Mouse (Mus musculus): ENCODE data around the gene Jkamp.
A peak's percentile ranks its signal among the peaks of the same experiment; 100 is the strongest.

The Jkamp gene

GRCm38 (mm10) chr12:72086166-72086825, 907 bp downstream of the Jkamp start:
- no peak for DNase-seq (ENCODE audit: low spot score)

GRCm38 (mm10) chr12:72089802-72090201, 4.4 kb downstream of the Jkamp start:
- DNase-seq (ENCODE audit: low spot score) = no peak

DNA sequence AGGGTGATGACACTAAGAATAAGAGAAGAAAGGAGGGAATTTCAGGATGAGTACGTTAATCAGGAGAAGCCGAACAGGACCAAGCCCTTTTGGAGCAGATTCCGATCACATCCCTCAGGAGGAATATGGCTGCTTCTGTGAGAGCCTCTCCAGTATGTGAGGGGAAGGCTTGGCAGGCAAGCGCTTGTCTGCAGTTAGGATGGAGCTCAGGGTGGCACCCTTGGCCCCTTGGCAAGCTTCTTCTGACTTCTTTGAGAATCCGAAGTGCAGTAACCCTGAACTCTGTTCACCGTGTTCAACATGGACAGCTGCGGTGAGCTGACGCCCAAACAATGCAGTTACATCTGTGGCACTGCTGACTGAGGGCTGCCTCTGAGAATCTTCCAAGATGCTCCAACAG, 11.6 kb downstream of the Jkamp start:
- no peak for DNase-seq (ENCODE audit: low spot score)

GRCm38 (mm10) chr12:72102776-72103175, 17.4 kb downstream of the Jkamp start:
- DNase-seq (ENCODE audit: low spot score) = no peak

DNA sequence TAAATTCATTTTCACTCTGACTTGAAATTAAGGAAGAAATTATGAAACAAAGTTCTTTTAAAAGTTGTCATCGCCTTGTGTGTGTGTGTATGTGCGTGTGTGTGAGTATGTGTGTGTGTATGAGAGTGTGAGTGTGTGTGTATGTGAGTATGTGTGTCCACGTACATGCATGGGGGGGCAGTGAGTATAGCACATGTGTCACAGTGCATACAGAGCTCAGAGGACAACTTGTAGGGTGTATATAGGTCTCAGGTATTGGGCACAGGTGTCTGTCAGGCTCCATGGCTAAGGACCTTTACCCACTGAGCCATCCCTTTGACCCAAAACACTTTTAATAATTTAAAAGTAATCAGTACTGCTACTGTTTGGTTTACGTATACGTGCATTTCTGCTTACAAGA, 18.6 kb downstream of the Jkamp start:
- no peak for DNase-seq (ENCODE audit: low spot score)

GRCm38 (mm10) chr12:72104525-72105281, 19.3 kb downstream of the Jkamp start:
- DNase-seq (ENCODE audit: low spot score) = peak; percentile 33

DNA sequence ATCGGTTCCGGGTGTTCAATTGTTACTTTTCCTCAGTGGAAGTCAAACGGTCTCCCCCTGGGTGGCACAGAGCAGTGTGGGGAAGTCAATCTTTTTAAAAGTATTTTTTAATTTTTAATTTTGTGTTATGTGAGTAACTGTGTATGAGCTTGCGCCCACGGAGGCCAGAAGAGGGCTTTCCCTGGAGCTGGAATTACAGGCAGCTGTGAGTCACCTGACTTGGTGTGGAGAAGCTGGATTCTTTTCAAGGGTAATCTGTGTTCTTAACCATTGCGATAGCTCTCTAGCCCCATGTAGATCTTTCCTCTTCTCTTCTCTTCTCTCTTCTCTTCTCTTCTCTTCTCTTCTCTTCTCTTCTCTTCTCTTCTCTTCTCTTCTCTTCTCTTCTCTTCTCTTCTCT, 29.7 kb downstream of the Jkamp start:
- DNase-seq (ENCODE audit: low spot score) = no peak

DNA sequence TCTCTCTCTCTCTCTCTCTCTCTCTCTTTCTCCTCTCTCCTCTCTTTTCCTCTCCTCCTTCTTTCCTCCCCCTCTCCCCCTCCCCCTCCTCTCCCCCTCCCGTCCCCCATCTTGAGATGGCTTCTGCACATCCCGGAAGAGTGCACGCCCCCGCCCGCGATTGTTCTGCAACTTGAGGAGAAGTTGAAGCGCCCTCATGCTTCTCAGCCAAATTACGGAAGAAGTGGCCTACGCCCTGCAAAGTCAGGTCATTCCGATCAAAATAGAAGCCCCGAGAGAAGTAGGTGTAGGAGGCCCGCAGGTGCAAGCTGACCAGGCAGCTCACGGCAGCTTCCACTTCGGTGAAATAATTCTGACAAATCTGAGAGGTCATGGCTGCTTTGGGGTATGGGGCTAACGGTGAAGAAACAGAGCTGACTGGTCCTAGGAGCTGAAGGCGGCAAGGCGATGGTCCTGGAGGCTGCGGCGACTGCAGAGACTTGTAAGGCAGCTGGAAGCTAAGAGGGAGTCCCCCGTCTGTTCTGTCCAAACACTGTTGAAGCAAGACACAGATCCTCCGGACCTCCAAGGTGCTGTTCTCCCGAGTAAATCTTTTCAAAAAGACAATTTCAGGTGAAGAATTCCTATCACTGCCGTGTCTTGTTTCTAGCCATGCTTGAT, 30.4 kb downstream of the Jkamp start:
- no peak for DNase-seq (ENCODE audit: low spot score)

- no peak for DNase-seq (ENCODE audit: low spot score)
These were observed 43.8 kb downstream of the Jkamp start for GRCm38 (mm10) chr12:72129203-72129602.

- DNase-seq (ENCODE audit: low spot score) = no peak
These were observed 65.4 kb downstream of the Jkamp start for GRCm38 (mm10) chr12:72150786-72151185.

Measured in ovary, postnatal 10 days (tissue).